Mouse (Mus musculus): Measurements from ENCODE around the gene Kcnmb4.

The Kcnmb4 gene

GRCm38 (mm10) chr10:116452771-116453170 lies 20.9 kb downstream of the Kcnmb4 start:
- DNase-seq (ENCODE audit: low spot score), result no peak

- DNase-seq (ENCODE audit: low spot score), result no peak
These were observed 23.1 kb downstream of the Kcnmb4 start for GRCm38 (mm10) chr10:116450621-116451020.

- no peak for DNase-seq (ENCODE audit: low spot score)
These were observed 25.5 kb downstream of the Kcnmb4 start for GRCm38 (mm10) chr10:116448166-116448565.

GRCm38 (mm10) chr10:116447176-116447575 lies 26.5 kb downstream of the Kcnmb4 start:
- DNase-seq (ENCODE audit: low spot score), result no peak

- DNase-seq (ENCODE audit: low spot score), result no peak
These were observed 27.6 kb downstream of the Kcnmb4 start for GRCm38 (mm10) chr10:116446040-116446439.

- DNase-seq (ENCODE audit: low spot score), result no peak
These were observed 28.9 kb downstream of the Kcnmb4 start for GRCm38 (mm10) chr10:116444826-116445225.

- no peak for DNase-seq (ENCODE audit: low spot score)
These were observed 29.3 kb downstream of the Kcnmb4 start for GRCm38 (mm10) chr10:116444371-116444770.

GRCm38 (mm10) chr10:116440946-116441345 lies 32.7 kb downstream of the Kcnmb4 start:
- DNase-seq (ENCODE audit: low spot score), result no peak

- DNase-seq (ENCODE audit: low spot score), result no peak
These were observed 33.6 kb downstream of the Kcnmb4 start for GRCm38 (mm10) chr10:116440088-116440487.

GRCm38 (mm10) chr10:116435455-116435854 lies 38.2 kb downstream of the Kcnmb4 start:
- no peak for DNase-seq (ENCODE audit: low spot score)

- DNase-seq (ENCODE audit: low spot score), result no peak
These were observed 41.3 kb downstream of the Kcnmb4 start for GRCm38 (mm10) chr10:116432421-116432820.

- DNase-seq (ENCODE audit: low spot score), result no peak
These were observed 45.5 kb downstream of the Kcnmb4 start for GRCm38 (mm10) chr10:116428026-116428780.

- DNase-seq (ENCODE audit: low spot score), result no peak
These were observed 47.5 kb downstream of the Kcnmb4 start for GRCm38 (mm10) chr10:116426176-116426575.

GRCm38 (mm10) chr10:116424921-116425320 lies 48.8 kb downstream of the Kcnmb4 start:
- DNase-seq (ENCODE audit: low spot score), result no peak

GRCm38 (mm10) chr10:116422551-116422950 lies 51.1 kb downstream of the Kcnmb4 start:
- no peak for DNase-seq (ENCODE audit: low spot score)

GRCm38 (mm10) chr10:116420976-116421375 lies 52.7 kb downstream of the Kcnmb4 start:
- DNase-seq (ENCODE audit: low spot score), result no peak

- no peak for DNase-seq (ENCODE audit: low spot score)
These were observed 55.5 kb downstream of the Kcnmb4 start for GRCm38 (mm10) chr10:116418121-116418726.

GRCm38 (mm10) chr10:116416726-116417125 lies 57.0 kb downstream of the Kcnmb4 start:
- DNase-seq (ENCODE audit: low spot score), result no peak

- no peak for DNase-seq (ENCODE audit: low spot score)
These were observed 57.5 kb downstream of the Kcnmb4 start for GRCm38 (mm10) chr10:116416142-116416541.

- no peak for DNase-seq (ENCODE audit: low spot score)
These were observed 62.9 kb downstream of the Kcnmb4 start for GRCm38 (mm10) chr10:116410826-116411225.

- DNase-seq (ENCODE audit: low spot score), result no peak
These were observed 65.9 kb downstream of the Kcnmb4 start for GRCm38 (mm10) chr10:116407684-116408359.

GRCm38 (mm10) chr10:116405011-116405410 lies 68.7 kb downstream of the Kcnmb4 start:
- DNase-seq (ENCODE audit: low spot score), result no peak

- no peak for DNase-seq (ENCODE audit: low spot score)
These were observed 70.0 kb downstream of the Kcnmb4 start for GRCm38 (mm10) chr10:116403679-116404078.

Measured in ovary, postnatal 14 days (tissue).